Mouse (Mus musculus): ENCODE data around the gene Ylpm1.

The Ylpm1 gene

GRCm38 (mm10) chr12:85109426-85109825 lies 113.3 kb downstream of the Ylpm1 start:
- DNase-seq (ENCODE audit: extremely low spot score, low spot score): no peak

- DNase-seq (ENCODE audit: extremely low spot score, low spot score): no peak
These were observed 114.0 kb downstream of the Ylpm1 start for GRCm38 (mm10) chr12:85110011-85110697.

- DNase-seq (ENCODE audit: extremely low spot score, low spot score): peak; percentile 92
These were observed 114.8 kb downstream of the Ylpm1 start, which contains the start of the genes Prox2 and Dlst for GRCm38 (mm10) chr12:85110698-85111592. Gene Prox2, minus strand, starts transcription at chr12:85110759. Gene Dlst, plus strand, starts transcription at chr12:85110833.

GRCm38 (mm10) chr12:85112550-85113251 lies 116.6 kb downstream of the Ylpm1 start:
- DNase-seq (ENCODE audit: extremely low spot score, low spot score): no peak

GRCm38 (mm10) chr12:85113337-85113736 lies 117.2 kb downstream of the Ylpm1 start:
- no peak for DNase-seq (ENCODE audit: extremely low spot score, low spot score)

- no peak for DNase-seq (ENCODE audit: extremely low spot score, low spot score)
These were observed 117.8 kb downstream of the Ylpm1 start for GRCm38 (mm10) chr12:85113917-85114316.

GRCm38 (mm10) chr12:85115678-85116077 lies 119.6 kb downstream of the Ylpm1 start:
- DNase-seq (ENCODE audit: extremely low spot score, low spot score): no peak
